Mouse (Mus musculus) embryonic stem cell, embryonic (primary cell): ENCODE measurements around the gene Cradd.

Source experiments
- CTCF ChIA-PET, 4 experiments: fragments of 300-600 bp in 2 of 4; fragments of 350-600 bp in 2 of 4; sonication (Branson Sonifier 250); formaldehyde crosslinking; loops; one replicate each; lab custom pipeline; 2022; ENCODE audit warnings: inconsistent platforms in 2 of 4; lab: Charles Lee
- POLR2A ChIA-PET, 4 experiments: fragments of 300-600 bp in 2 of 4; fragments of 350-600 bp in 2 of 4; sonication (Branson Sonifier 250); formaldehyde crosslinking; loops; one replicate each; lab custom pipeline; 2022; ENCODE audit warnings: antibody characterized with exemption in 4 of 4, inconsistent platforms in 1 of 4; lab: Charles Lee

Gene Cradd

GRCm38 (mm10) chr10:95251674-95252073 lies 72.3 kb downstream of the Cradd start:
- ChIA-PET POLR2A (interaction anchor here in 2 of 4 experiments (0.8 to 2.0 kb wide), 10 partner anchors 13 to 201 kb away, joined by 3 to 6 read pairs (median 3); partner anchors contain the start of gene Socs2 (in 1 of the 2)), CTCF (no interaction called here)

- ChIA-PET CTCF (interaction anchor here in 2 of 4 experiments (0.5 to 1.0 kb wide), 8 partner anchors 13 to 1197 kb away, joined by 3 to 8 read pairs (median 3); no protein-coding TSS in a partner anchor), POLR2A (interaction anchor here in 3 of 4 experiments (0.6 to 1.7 kb wide), 15 partner anchors 9 to 266 kb away, joined by 3 to 12 read pairs (median 3); no protein-coding TSS in a partner anchor)
These were observed 75.6 kb downstream of the Cradd start for GRCm38 (mm10) chr10:95248362-95248761.

GRCm38 (mm10) chr10:95246696-95247095 lies 77.2 kb downstream of the Cradd start:
- ChIA-PET POLR2A (interaction anchor here in 2 of 4 experiments (0.6 to 4.6 kb wide), 13 partner anchors 11 to 1370 kb away, joined by 3 to 22 read pairs (median 4); no protein-coding TSS in a partner anchor), CTCF (interaction anchor here in 2 of 4 experiments (0.6 to 1.6 kb wide), 2 partner anchors 91 to 171 kb away, joined by 5 read pairs; partner anchors contain the start of gene Socs2 (in 1 of the 2))

DNA sequence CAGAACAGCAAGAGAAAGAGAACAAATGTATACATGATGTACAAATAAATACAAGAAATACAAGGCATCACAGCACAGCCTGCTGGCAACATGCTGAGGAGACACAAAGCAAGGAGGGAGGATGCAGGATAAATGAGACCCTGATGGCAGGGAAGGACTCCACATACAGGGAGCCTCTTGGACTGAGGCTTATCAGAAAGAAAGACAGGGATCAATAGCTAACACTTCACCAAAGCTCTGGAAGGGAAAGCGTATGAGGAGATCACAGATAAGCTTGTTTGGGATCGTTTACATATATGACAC lies 78.3 kb downstream of the Cradd start:
- CTCF ChIA-PET = interaction anchor here in 2 of 4 experiments (0.6 to 1.6 kb wide), 6 partner anchors 9 to 849 kb away, joined by 3 to 5 read pairs (median 3); partner anchors contain the start of gene Socs2 (in 1 of the 2)
- POLR2A ChIA-PET = interaction anchor here (0.5 to 4.6 kb wide), 26 partner anchors 8 to 1371 kb away, joined by 3 to 22 read pairs (median 4); no protein-coding TSS in a partner anchor

DNA sequence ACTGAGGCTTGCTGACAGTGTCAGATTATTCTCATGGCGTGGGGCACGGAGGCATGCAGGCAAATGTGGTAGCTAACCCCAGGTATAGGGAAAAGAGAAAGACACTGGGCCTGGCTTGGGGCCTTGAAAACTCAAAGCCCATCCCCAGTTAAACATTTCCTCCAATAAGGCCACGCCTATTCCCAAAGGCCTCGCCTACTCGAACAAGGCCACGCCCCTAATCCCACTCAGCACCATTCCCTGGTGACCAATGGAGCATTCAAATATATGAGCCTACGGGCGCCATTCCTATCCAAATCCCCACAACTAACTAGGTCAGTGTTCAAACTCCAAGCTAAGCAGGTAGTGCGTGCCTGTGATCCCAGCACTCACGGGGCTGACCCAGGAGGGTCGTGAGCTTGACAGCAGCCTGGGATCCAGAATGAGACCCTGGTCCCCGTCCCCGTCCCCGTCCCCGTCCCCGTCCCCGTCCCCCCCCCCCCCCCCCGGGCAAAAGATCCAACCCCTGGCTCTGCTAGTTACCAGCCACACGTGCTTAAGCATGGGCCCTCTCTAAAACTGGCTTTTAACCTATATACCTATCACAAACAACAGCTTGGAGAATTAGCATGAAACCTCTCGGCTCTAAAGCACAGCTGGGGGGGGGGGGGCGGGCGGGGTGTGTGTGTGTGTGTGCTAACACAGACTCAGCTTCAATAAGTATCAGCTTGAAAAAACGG lies 78.8 kb downstream of the Cradd start:
- POLR2A ChIA-PET = interaction anchor here (0.5 to 4.6 kb wide), 23 partner anchors 8 to 177 kb away, joined by 3 to 22 read pairs (median 5); no protein-coding TSS in a partner anchor

GRCm38 (mm10) chr10:95239196-95240069 lies 84.5 kb downstream of the Cradd start:
- POLR2A ChIA-PET = interaction anchor here in 2 of 4 experiments (0.6 to 1.5 kb wide), 9 partner anchors 9 to 374 kb away, joined by 3 to 7 read pairs (median 3); no protein-coding TSS in a partner anchor
- CTCF ChIA-PET = interaction anchor here in 2 of 4 experiments (0.6 to 0.7 kb wide), 2 partner anchors 40 to 208 kb away, joined by 3 to 4 read pairs; no protein-coding TSS in a partner anchor

More for the DNA sequence above, 78.8 kb downstream of the Cradd start:
- CTCF ChIA-PET = interaction anchor here in 2 of 4 experiments (0.6 to 1.6 kb wide), 4 partner anchors 9 to 253 kb away, joined by 3 to 5 read pairs (median 3); partner anchors contain the start of gene Socs2 (in 1 of the 2)

GRCm38 (mm10) chr10:95238667-95239066 lies 85.3 kb downstream of the Cradd start:
- CTCF ChIA-PET = interaction anchor here in 1 of 4 experiments (0.7 kb wide), 1 partner anchor 39 kb away, joined by 4 read pairs; no protein-coding TSS in a partner anchor
- POLR2A ChIA-PET = interaction anchor here in 1 of 4 experiments (0.6 to 1.5 kb wide), 7 partner anchors 11 to 374 kb away, joined by 3 to 7 read pairs (median 4); no protein-coding TSS in a partner anchor

GRCm38 (mm10) chr10:95236226-95236625 lies 87.7 kb downstream of the Cradd start:
- CTCF ChIA-PET = interaction anchor here in 2 of 4 experiments (0.6 to 1.5 kb wide), 2 partner anchors 102 to 245 kb away, joined by 3 read pairs; no protein-coding TSS in a partner anchor
- POLR2A ChIA-PET = interaction anchor here in 3 of 4 experiments (0.5 to 3.2 kb wide), 13 partner anchors 9 to 329 kb away, joined by 3 to 16 read pairs (median 4); partner anchors contain the start of gene Socs2 (in 1 of the 3)

- POLR2A ChIA-PET = interaction anchor here in 1 of 4 experiments (0.6 to 3.2 kb wide), 5 partner anchors 11 to 88 kb away, joined by 3 to 16 read pairs (median 3); no protein-coding TSS in a partner anchor
- CTCF ChIA-PET = no interaction called here
These were observed 89.3 kb downstream of the Cradd start for GRCm38 (mm10) chr10:95234661-95235060.

DNA sequence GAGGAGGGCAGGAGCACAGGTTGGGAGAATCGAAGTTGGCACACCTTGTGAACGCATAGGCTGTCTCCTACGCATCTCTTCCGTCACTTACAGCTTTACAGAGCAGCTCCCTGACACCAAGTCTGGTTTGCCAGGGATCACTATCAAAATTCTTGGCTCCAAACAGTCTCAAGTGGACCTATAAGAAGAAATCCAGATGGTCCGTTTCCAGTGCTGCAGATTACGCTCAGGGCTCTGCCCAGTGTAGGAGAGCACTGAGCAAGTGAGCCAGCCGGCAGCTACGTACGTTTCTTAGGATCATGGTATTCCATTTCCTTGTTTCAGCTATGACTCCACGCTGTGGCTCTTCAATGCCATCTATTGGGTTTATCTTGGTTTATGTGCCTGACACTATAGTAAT lies 90.9 kb downstream of the Cradd start:
- POLR2A ChIA-PET = interaction anchor here in 3 of 4 experiments (0.7 to 2.1 kb wide), 4 partner anchors 11 to 485 kb away, joined by 3 to 9 read pairs (median 4); no protein-coding TSS in a partner anchor

DNA sequence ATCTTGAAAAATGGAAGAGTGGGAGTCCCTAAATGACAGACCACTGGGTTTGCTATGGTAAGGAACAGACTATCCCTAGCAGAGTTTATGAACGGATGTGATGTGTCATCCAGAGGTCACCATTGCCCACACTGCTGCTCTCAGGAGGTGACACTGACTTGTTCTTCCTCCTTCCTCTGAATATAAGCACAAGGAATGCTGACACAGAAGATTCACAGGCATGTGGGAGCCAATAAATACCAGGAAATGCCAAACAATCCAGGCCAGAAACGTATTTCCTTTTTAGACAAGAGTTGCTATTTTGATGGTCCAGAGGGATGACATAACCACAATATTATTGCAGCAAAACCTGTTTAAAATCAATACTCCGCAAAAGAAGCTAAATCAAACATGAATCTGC lies 91.4 kb downstream of the Cradd start:
- ChIA-PET POLR2A (interaction anchor here in 2 of 4 experiments (0.7 to 2.1 kb wide), 4 partner anchors 10 to 36 kb away, joined by 3 to 9 read pairs (median 4); no protein-coding TSS in a partner anchor), CTCF (no interaction called here)

More for the DNA sequence above, 90.9 kb downstream of the Cradd start:
- CTCF ChIA-PET = no interaction called here

DNA sequence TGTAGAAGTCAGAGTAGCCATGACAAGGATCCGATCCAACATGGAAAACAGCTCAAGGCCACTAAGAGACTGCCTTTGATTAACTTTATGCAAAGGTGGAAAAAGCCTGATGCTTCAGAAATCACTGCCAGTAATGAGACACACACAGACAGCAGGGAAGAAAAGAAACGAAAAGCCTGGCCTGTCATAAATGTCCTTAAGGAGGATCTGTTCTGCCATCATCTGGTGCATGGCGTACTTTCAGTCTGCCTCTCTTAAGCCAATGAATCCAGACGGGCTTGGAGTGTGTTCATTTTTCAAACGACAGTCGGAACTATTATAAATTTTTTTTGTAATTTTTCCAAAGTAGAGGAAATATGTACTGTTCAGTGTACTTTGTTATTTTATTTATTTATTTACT lies 95.7 kb downstream of the Cradd start:
- CTCF ChIA-PET = no interaction called here
- POLR2A ChIA-PET = interaction anchor here in 2 of 4 experiments (0.7 to 1.3 kb wide), 4 partner anchors 8 to 1447 kb away, joined by 3 to 4 read pairs (median 3); no protein-coding TSS in a partner anchor

DNA sequence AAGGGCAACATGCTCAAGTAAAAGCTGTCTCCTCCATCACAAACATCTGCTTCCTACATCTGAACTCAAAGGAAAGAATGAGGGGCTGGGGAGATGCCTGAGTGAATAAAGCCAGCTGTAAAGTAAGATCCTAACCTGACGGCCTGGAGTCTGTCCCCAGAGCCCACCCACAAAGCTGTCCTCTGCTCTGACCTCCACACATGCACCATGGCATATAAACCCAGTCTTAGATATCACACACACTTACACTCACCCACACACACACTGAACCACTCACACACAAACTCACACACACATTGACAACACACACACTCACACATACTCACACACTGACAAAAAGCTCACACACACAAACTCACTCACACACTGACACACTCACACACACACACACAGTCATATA lies 96.3 kb downstream of the Cradd start:
- ChIA-PET CTCF (no interaction called here), POLR2A (interaction anchor here in 2 of 4 experiments (0.5 to 1.3 kb wide), 3 partner anchors 9 to 31 kb away, joined by 3 to 4 read pairs (median 3); no protein-coding TSS in a partner anchor)

DNA sequence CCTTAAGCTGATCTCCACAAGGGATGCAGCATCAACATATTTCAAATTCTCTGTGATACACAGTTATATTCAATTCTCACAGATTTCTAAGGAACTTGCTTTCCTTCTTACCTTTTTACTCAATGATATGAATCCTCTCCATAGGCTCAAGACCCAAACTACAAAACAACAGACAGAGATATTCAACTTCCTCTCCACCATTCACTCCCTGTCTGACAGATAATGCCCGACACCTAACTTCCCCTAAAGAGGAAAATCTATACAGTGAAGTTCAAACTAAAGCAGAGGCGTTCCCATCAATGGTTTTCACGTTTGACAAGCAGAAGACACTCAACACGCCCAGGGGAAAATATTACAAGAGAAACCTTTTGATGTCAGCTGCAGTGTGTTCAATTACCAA lies 97.2 kb downstream of the Cradd start:
- CTCF ChIA-PET = interaction anchor here in 1 of 4 experiments (0.5 kb wide), 1 partner anchor 140 kb away, joined by 3 read pairs; no protein-coding TSS in a partner anchor

GRCm38 (mm10) chr10:95225006-95225405 lies 98.9 kb downstream of the Cradd start:
- POLR2A ChIA-PET = interaction anchor here in 1 of 4 experiments (3.8 kb wide), 1 partner anchor 11 kb away, joined by 16 read pairs; no protein-coding TSS in a partner anchor
- CTCF ChIA-PET = no interaction called here

More for the DNA sequence above, 97.2 kb downstream of the Cradd start:
- POLR2A ChIA-PET = interaction anchor here in 1 of 4 experiments (0.8 to 1.3 kb wide), 2 partner anchors 9 to 12 kb away, joined by 3 read pairs; no protein-coding TSS in a partner anchor

DNA sequence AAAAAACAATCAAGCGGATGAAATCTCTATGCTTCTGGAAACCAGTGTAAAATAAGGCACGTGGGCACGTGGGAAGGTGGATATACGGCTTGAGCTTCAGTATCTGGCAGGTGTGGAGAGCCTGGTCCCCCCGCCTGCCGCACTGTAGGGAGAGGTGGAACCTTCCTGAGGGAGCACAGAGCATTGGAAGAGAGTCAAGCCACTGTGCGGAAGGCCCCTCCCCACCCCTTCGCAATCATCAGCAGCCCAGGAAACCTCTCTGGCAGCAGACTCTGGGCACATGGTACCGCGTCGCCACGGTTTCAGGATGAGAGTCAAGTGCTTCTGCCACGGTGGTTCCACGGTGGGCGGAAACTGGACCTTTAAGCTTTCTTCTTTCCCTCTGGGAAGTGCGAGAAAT lies 100.7 kb downstream of the Cradd start:
- CTCF ChIA-PET = interaction anchor here in 1 of 4 experiments (0.5 kb wide), 1 partner anchor 275 kb away, joined by 4 read pairs; no protein-coding TSS in a partner anchor
- POLR2A ChIA-PET = interaction anchor here (0.6 to 3.8 kb wide), 21 partner anchors 9 to 230 kb away, joined by 3 to 27 read pairs (median 4); no protein-coding TSS in a partner anchor

DNA sequence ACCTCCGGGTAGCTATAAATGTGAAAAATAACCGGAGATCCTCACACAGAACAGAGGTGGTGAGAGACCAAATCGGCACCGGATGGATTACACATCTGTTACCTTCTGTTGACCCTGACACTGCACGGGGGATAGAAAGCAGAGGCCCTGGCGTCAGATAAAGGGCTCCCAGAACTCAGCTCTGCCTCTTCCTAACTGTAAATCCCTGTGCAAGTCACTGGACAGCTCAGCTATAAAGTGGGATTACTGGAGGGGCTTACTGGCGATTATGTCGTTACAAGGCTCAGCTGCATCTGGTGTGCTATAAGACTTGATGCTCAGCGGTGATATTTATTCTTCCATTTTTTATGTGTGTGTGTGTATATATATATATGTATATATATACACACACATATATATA lies 102.0 kb downstream of the Cradd start:
- POLR2A ChIA-PET = interaction anchor here in 3 of 4 experiments (0.6 to 3.8 kb wide), 38 partner anchors 8 to 290 kb away, joined by 3 to 27 read pairs (median 4); partner anchors contain the start of gene Socs2 (in 1 of the 3)

More for the DNA sequence above, 102.0 kb downstream of the Cradd start:
- CTCF ChIA-PET = interaction anchor here in 1 of 4 experiments (0.6 kb wide), 1 partner anchor 135 kb away, joined by 3 read pairs; no protein-coding TSS in a partner anchor
